Mouse (Mus musculus): ENCODE data around the gene Sec24c. TPM values are rescaled to one million over a fixed set of nuclear protein-coding genes. Genes with fewer than 3 reads are reported as not detected.

Sec24c gene
- polyA plus RNA-seq, 2 experiments = 28.4 to 37.1 TPM

- no peak for DNase-seq (ENCODE audit: low read depth in 3 of 3, low spot score in 3 of 3)
- WGBS (ENCODE audit: insufficient replicate concordance) = 87% methylated on average over 12 of the region's 12 CpGs
- no peak for ATAC-seq (ENCODE audit: insufficient read depth)
These were observed 48.9 kb downstream of the Sec24c start for GRCm38 (mm10) chr14:20723006-20723405.

GRCm38 (mm10) chr14:20724043-20724442 is 49.9 kb downstream of the Sec24c start:
- WGBS (ENCODE audit: insufficient replicate concordance) = 35% methylated on average over 5 of the region's 5 CpGs

More at GRCm38 (mm10) chr14:20723006-20723405, 48.9 kb downstream of the Sec24c start:
- Histone ChIP-seq H3K27me3 (ENCODE audit: control insufficient read depth, insufficient read depth, low read length) (no peaks in the 10 kb centered on the region), H3K4me3 (ENCODE audit: insufficient read depth in 1 of 2, low read depth in 2 of 2, low read length in 2 of 2) (no peak overlapping the region), H3K36me3 (replicated peaks; ENCODE audit: control insufficient read depth, insufficient read depth, low read depth) (peaks cover 63% of the 10 kb centered on the region), H3K27ac (no peak overlapping the region), H3K9me3 (ENCODE audit: control insufficient read depth, low read length) (no peaks in the 10 kb centered on the region), H3K9ac (replicated peaks) (no peak overlapping the region), H3K4me1 (replicated peaks; ENCODE audit: control insufficient read depth in 2 of 2, insufficient read depth in 2 of 2, low read length in 1 of 2) (peaks cover 10 to 16% of the 10 kb centered on the region in 2 experiments), H3K4me2 (ENCODE audit: low read depth) (no peak overlapping the region)
- TF ChIP-seq CTCF (IDR thresholded peaks at IDR 0.05; ENCODE audit: low read depth) (no peak), EP300 (IDR thresholded peaks at IDR 0.05; ENCODE audit: low read depth) (no peak)

GRCm38 (mm10) chr14:20725660-20726339 is 51.7 kb downstream of the Sec24c start:
- peaks cover 82% of the 10 kb centered on the region for H3K36me3 ChIP-seq (replicated peaks; ENCODE audit: control insufficient read depth, insufficient read depth, low read depth)
- TF ChIP-seq CTCF (IDR thresholded peaks at IDR 0.05; ENCODE audit: low read depth) (no peak), EP300 (IDR thresholded peaks at IDR 0.05; ENCODE audit: low read depth) (no peak)
- H3K9me3 ChIP-seq (ENCODE audit: control insufficient read depth, low read length) = no peaks in the 10 kb centered on the region
- peak overlapping the region; percentile 54 for H3K4me2 ChIP-seq (ENCODE audit: low read depth)
- peak overlapping the region; percentile 45 for H3K27ac ChIP-seq
- H3K9ac ChIP-seq (replicated peaks) = peak overlapping the region; percentile 23; the same call in 1 of the 2 replicates
- DNase-seq (ENCODE audit: low read depth in 3 of 3, low spot score in 3 of 3) (no peak), ATAC-seq (ENCODE audit: insufficient read depth) (peak; percentile 69)
- no peaks in the 10 kb centered on the region for H3K27me3 ChIP-seq (ENCODE audit: control insufficient read depth, insufficient read depth, low read length)
- WGBS (ENCODE audit: insufficient replicate concordance) = 23% methylated on average over 6 of the region's 6 CpGs
- H3K4me1 ChIP-seq (replicated peaks; ENCODE audit: control insufficient read depth in 2 of 2, insufficient read depth in 2 of 2, low read length in 1 of 2) = peaks cover 10 to 16% of the 10 kb centered on the region in 2 experiments
- no peak overlapping the region for H3K4me3 ChIP-seq (ENCODE audit: insufficient read depth in 1 of 2, low read depth in 2 of 2, low read length in 2 of 2)

More at GRCm38 (mm10) chr14:20724043-20724442, 49.9 kb downstream of the Sec24c start:
- peak; percentile 89 for TF ChIP-seq CTCF (IDR thresholded peaks at IDR 0.05; ENCODE audit: low read depth)
- TF ChIP-seq EP300 (IDR thresholded peaks at IDR 0.05; ENCODE audit: low read depth) = no peak
- ATAC-seq (ENCODE audit: insufficient read depth) = no peak
- Histone ChIP-seq H3K9me3 (ENCODE audit: control insufficient read depth, low read length) (no peaks in the 10 kb centered on the region), H3K27ac (no peak overlapping the region), H3K36me3 (replicated peaks; ENCODE audit: control insufficient read depth, insufficient read depth, low read depth) (peaks cover 69% of the 10 kb centered on the region), H3K27me3 (ENCODE audit: control insufficient read depth, insufficient read depth, low read length) (no peaks in the 10 kb centered on the region), H3K4me2 (ENCODE audit: low read depth) (no peak overlapping the region), H3K9ac (replicated peaks) (no peak overlapping the region), H3K4me1 (replicated peaks; ENCODE audit: control insufficient read depth in 2 of 2, insufficient read depth in 2 of 2, low read length in 1 of 2) (peaks cover 10 to 16% of the 10 kb centered on the region in 2 experiments), H3K4me3 (ENCODE audit: insufficient read depth in 1 of 2, low read depth in 2 of 2, low read length in 2 of 2) (no peak overlapping the region)
- no peak for DNase-seq (ENCODE audit: low read depth in 3 of 3, low spot score in 3 of 3)

- Histone ChIP-seq H3K4me2 (ENCODE audit: low read depth) (no peak overlapping the region), H3K36me3 (replicated peaks; ENCODE audit: control insufficient read depth, insufficient read depth, low read depth) (peaks cover 69% of the 10 kb centered on the region), H3K4me3 (ENCODE audit: insufficient read depth in 1 of 2, low read depth in 2 of 2, low read length in 2 of 2) (no peak overlapping the region), H3K4me1 (replicated peaks; ENCODE audit: control insufficient read depth in 2 of 2, insufficient read depth in 2 of 2, low read length in 1 of 2) (peaks cover 32 to 33% of the 10 kb centered on the region in 2 experiments), H3K27ac (no peak overlapping the region), H3K27me3 (ENCODE audit: control insufficient read depth, insufficient read depth, low read length) (no peaks in the 10 kb centered on the region), H3K9me3 (ENCODE audit: control insufficient read depth, low read length) (no peaks in the 10 kb centered on the region), H3K9ac (replicated peaks) (no peak overlapping the region)
- ATAC-seq (ENCODE audit: insufficient read depth) (no peak), DNase-seq (ENCODE audit: low read depth in 3 of 3, low spot score in 3 of 3) (no peak)
- WGBS (ENCODE audit: insufficient replicate concordance) = 91% methylated on average over 9 of the region's 9 CpGs
- no peak for TF ChIP-seq EP300 (IDR thresholded peaks at IDR 0.05; ENCODE audit: low read depth)
- no peak for TF ChIP-seq CTCF (IDR thresholded peaks at IDR 0.05; ENCODE audit: low read depth)
These were observed 55.8 kb downstream of the Sec24c start for GRCm38 (mm10) chr14:20729871-20730270.

GRCm38 (mm10) chr14:20730853-20731602 is 56.9 kb downstream of the Sec24c start:
- 79% methylated on average over 9 of the region's 9 CpGs for WGBS (ENCODE audit: insufficient replicate concordance)
- Histone ChIP-seq H3K4me1 (replicated peaks; ENCODE audit: control insufficient read depth in 2 of 2, insufficient read depth in 2 of 2, low read length in 1 of 2) (peaks cover 25 to 26% of the 10 kb centered on the region in 2 experiments), H3K4me2 (ENCODE audit: low read depth) (peak overlapping the region; percentile 77; the same call in 1 of the 2 replicates), H3K27ac (no peak overlapping the region), H3K9me3 (ENCODE audit: control insufficient read depth, low read length) (no peaks in the 10 kb centered on the region), H3K9ac (replicated peaks) (no peak overlapping the region), H3K36me3 (replicated peaks; ENCODE audit: control insufficient read depth, insufficient read depth, low read depth) (peaks cover 62% of the 10 kb centered on the region), H3K27me3 (ENCODE audit: control insufficient read depth, insufficient read depth, low read length) (no peaks in the 10 kb centered on the region), H3K4me3 (ENCODE audit: insufficient read depth in 1 of 2, low read depth in 2 of 2, low read length in 2 of 2) (no peak overlapping the region)
- no peak for TF ChIP-seq EP300 (IDR thresholded peaks at IDR 0.05; ENCODE audit: low read depth)
- TF ChIP-seq CTCF (IDR thresholded peaks at IDR 0.05; ENCODE audit: low read depth) = no peak
- DNase-seq (ENCODE audit: low read depth in 3 of 3, low spot score in 3 of 3) (no peak), ATAC-seq (ENCODE audit: insufficient read depth) (no peak)
